Mouse (Mus musculus) embryonic fibroblast, embryonic 13.5 days (primary cell): ENCODE measurements at regions not wholly inside any gene's neighbourhood (a gene's known extent, or its start where the extent isn't known, plus 50 kb on each side); places are given as distances from the start of the nearest gene placed in this dataset.

Experiments used
- CTCF ChIP-seq: IDR thresholded peaks from 2 replicates; pipeline ENCODE4 v1.5.1; 2011; ENCODE audit warnings: mild to moderate bottlenecking, control low read depth, low read length, moderate library complexity, borderline replicate concordance; ENCODE audit not compliant: insufficient read depth
- POLR2A ChIP-seq: IDR thresholded peaks from 2 replicates; pipeline ENCODE4 v1.6.1; 2011; ENCODE audit warnings: low read depth, mild to moderate bottlenecking, control low read depth, low read length, moderate library complexity

- TF ChIP-seq POLR2A (no peak), CTCF (no peak)
These were observed 107.4 kb upstream of the Magi1 start for GRCm38 (mm10) chr6:94391134-94391533.
